Mouse (Mus musculus): Measurements from ENCODE around the gene Gps1.
A peak's percentile ranks its signal among the peaks of the same experiment; 100 is the strongest.
"Not testable (repeated sequence)": the region's sequence is repeated elsewhere in the genome, so short reads cannot be mapped to it uniquely, and the experiment has no call there.

Gps1 gene

DNA sequence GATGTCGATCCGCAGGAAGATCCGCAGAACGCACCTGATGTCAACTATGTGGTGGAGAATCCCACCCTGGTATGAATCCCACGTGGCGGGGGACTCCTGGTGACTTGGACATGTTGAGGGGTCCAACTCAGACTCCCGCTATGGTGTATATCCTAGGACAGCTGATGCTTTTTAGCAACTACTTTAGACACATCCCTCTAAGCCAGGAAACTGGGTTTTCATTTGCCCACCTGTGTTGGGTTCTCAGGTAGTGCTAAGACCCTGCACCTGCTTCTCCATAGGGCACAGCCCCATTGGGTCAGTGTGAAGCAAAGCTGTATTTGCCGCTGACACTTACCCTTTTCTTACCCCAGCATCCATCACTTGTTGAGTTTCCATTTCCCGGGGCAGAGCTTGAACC lies 1.1 kb downstream of the Gps1 start:
- DNase-seq (ENCODE audit: low spot score), result no peak

DNA sequence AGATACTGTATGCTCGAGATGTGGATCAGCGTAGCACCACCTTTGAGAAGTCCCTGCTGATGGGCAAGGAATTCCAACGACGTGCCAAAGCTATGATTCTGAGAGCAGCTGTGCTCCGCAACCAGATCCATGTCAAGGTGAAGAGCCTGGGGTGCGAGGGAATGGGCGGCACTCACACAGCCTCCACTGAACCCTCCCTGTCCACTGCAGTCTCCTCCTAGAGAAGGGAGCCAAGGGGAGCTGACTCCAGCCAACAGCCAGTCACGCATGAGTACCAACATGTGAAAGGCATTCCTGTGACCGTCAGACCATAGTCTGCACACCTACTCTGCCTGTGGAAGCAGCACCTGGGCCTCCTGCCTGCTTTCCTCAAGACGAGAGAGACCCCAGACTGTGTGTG lies 4.4 kb downstream of the Gps1 start:
- not testable (repeated sequence) for DNase-seq (ENCODE audit: low spot score)

DNA sequence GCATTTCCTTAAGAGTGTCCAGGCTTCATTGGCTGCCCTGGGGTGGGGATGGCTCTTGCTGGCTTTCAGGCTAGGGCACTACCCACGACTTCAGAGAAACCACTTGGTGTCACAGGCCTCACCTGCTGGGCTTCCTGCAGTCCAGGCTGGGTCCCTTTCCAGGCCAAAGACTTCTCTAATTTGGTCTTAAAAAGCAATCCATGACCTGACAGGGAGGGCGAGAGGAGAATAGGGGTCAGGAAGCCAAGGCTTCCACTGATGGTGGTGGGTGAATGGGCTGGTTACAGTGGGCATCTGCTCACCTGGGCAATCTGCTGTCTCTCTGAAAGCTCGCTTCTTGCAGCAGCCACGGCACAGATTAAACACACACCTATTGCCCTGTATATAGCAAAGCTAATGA lies 5.3 kb downstream of the Gps1 start:
- DNase-seq (ENCODE audit: low spot score), result no peak

DNA sequence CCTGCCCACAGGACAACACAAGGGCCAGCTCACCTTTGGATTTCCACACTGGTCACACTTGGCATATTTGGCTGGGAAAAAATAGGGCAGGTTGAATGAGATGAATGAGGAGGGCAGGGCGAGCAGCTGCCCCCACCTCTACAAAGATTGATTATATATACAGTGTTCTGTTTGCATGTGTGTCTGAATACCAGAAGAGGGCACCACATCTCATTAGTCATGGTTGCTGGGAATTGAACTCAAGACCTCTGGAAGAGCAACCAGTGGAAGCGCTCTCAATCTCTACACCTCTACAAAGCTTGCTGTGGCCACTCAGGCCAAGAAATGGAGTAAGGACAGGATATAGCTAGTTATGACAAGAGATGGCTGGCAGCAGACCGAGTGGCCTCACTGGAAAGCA lies 5.7 kb downstream of the Gps1 start:
- no peak for DNase-seq (ENCODE audit: low spot score)

DNA sequence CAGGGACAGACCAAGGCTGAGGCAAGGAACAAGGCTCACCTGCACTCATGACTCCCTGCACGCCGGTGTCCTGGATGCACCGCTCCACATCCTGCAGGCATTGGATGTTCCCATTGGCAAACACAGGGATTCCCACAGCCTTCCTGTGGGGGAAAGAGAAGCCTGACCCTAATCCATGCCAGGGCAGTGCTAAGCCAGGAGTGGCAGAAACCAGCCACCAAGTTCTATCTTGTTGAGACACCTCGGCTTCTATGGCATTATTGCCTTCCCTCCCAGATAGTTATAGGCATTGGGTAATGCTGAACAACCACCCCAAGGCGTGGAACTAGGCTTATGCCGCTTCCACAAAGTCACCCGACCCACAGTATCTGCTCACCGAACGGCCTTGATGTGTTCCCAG lies 8.6 kb downstream of the Gps1 start:
- DNase-seq (ENCODE audit: low spot score), result no peak

DNA sequence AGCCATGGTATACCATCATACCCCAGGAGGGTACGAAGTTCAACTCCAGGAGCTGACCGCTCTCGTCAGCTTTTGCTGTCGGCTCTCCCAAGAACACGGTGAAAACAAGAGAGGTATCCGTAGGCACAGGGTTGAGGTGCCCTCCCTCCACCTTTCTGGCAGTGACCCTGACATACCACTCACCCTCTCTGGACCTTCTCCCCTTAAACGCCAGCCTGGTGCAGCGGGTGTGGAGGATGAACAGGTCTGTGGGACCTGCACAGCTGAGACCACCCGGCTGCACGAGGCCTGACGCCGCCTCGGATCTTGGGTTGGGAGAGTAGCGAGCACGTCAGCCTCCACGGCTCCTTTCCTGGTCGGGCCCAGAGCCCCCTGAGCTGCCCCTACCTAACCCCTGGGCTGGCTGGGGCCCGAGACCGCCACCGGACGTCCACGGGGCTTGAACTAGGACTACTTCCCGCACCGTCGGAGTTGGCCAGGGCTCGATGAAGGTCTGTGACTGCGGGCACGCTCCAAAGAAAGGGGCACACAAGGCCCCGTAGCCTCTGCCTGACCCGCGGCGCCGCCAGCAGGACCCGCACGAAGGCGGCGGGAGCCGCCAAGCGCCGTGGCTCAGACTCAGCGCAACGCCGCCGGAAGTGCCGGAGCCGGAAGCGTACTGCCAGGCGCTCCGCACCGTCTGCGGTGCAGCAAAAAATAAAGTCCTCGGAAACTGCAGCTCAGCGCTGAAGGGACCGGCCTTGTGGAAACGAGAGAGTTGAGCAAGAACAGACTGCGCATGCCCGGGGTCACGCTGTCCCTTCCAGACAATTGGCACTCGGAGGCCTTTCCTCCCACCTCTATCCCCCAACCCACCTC lies 11.9 kb downstream of the Gps1 start, which contains the start of gene Dus1l:
Gene Dus1l (minus strand): TSS at position 648 of the 858 bp plus-strand sequence.
- peak; percentile 90 for DNase-seq (ENCODE audit: low spot score)

DNA sequence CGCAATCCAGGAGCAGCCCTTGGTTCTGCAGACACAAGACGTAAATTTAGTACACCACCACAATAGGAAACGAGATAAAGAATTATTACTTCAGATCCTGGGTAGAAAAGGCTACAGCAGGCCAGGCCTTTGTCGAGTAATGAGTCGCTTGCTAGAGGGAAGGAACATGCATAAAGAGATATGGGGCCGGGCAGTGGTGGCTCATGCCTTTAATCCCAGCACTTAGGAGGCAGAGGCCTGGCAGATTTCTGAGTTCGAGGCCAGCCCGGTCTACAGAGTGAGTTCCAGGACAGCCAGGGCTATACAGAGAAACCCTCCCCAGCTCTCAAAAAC lies 12.5 kb downstream of the Gps1 start:
- no peak for DNase-seq (ENCODE audit: low spot score)

DNA sequence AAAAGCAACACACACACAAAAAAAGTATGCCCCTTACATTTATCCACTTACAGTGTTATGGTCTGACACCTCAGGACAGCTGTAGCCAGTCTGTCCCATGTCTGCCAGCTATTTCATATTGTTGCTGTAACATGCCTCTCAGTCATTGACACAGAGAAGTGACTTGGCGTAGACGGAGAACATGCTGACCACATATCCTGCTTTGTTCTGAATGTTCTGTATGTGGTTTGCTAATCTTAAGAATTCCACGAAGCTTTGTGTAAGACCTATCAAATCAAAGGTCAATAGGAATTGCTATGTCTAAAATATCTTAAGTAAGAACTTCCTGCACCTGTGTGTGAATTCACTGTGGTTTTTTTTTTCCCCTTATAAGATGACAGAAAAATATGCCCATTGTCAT lies 14.2 kb downstream of the Gps1 start:
- DNase-seq (ENCODE audit: low spot score), result no peak

DNA sequence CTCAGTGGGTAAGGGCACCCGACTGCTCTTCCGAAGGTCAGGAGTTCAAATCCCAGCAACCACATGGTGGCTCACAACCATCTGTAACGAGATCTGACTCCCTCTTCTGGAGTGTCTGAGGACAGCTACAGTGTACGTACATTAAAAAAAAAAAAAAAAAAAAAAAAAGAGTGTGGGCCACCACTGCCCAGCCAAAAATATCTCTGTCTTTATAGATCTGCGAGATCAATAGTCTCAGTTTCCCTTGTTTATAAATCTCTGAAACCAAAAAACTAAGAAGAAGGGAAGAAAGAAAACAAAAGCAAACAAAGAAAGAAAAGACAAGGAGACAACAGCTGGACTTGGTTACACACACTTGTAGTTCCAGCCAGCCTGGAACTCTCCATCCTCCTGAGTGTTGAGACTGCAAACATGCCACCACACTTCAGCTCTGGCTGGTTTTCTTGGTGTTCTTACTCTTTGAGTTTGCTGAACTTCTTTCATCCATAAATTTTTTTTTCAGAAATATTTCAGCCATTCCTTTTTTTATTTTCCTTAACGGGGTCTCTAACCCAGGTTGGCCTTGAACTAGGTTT lies 15.3 kb downstream of the Gps1 start:
- no peak for DNase-seq (ENCODE audit: low spot score)

DNA sequence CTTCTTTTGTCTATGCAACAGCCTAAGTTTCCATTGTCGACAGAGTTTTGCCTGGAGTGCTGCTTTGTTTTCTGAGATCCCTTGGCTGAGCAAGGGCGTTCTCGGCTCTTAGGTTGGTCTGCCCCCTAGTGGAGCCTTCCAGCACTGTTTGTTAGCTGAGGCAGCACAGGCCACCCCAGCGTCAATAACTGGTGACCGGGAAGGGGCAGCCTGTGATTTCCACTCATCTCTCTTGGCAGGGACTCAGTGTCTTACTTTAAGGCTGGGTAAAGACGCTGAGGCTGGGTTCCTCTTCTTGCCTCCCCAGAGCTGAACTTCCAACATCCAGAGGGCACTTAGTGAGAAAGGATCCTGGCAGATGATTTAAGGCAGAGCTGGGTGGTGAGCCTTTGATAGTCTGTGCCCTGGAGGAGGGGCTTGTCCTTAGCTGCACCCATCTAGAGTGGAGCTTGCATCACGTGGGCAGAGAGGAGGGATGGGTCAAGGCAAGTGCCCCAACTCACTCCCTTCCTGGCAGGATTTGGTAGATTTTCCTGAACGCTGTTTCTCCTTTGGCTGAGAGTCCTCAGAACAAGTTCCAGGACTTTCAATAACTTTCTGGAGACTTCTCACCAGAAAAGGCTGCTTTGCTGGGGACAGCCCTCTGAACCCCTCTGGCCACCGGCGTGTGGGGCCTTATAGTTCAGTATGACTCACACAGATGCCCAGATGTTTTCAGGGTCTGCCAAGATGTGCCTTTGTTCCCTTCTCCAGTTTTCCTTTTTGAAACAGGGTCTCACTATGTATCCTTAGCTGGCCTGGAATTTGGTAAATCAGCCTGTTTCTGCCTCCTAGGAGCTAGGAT lies 16.2 kb downstream of the Gps1 start:
- DNase-seq (ENCODE audit: low spot score), result peak; percentile 73

DNA sequence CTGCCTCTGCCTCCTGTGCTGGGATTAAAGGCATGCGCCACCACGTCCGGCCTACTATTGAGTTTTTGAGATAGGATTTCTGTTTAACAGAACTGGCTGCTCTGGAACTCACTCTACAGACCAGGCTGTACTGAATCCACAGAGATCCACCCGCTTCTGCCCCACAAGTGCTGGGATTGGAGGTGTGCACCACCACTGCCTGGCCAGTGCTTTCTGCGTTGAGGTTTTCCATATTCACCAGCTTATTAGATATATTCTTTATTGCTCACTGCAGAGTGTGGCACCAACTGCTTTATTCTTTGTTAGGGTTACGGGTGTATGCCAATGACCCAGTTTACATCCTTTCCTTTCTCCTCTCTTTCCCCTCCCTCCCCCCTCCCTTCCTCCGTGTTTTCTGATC lies 20.2 kb downstream of the Gps1 start:
- DNase-seq (ENCODE audit: low spot score), result no peak

DNA sequence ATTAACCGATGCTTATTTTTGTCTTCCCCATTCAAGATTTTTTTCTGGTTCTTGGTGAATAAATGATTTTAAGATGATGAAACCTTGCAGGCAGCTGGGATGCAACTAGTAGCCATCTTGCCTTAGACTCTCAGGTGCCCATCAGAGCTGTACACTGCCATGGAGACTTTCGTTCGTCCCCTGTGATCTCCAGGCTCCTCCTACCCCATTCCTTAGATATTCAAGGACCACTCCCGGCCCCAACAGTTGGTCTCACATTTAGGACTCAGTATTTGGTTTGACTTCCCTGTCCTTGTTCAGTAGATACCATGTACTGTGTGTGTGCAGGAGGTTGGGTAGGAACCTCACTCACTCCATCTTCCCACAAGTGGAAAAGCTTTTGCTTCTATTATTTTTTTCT lies 20.7 kb downstream of the Gps1 start:
- no peak for DNase-seq (ENCODE audit: low spot score)

DNA sequence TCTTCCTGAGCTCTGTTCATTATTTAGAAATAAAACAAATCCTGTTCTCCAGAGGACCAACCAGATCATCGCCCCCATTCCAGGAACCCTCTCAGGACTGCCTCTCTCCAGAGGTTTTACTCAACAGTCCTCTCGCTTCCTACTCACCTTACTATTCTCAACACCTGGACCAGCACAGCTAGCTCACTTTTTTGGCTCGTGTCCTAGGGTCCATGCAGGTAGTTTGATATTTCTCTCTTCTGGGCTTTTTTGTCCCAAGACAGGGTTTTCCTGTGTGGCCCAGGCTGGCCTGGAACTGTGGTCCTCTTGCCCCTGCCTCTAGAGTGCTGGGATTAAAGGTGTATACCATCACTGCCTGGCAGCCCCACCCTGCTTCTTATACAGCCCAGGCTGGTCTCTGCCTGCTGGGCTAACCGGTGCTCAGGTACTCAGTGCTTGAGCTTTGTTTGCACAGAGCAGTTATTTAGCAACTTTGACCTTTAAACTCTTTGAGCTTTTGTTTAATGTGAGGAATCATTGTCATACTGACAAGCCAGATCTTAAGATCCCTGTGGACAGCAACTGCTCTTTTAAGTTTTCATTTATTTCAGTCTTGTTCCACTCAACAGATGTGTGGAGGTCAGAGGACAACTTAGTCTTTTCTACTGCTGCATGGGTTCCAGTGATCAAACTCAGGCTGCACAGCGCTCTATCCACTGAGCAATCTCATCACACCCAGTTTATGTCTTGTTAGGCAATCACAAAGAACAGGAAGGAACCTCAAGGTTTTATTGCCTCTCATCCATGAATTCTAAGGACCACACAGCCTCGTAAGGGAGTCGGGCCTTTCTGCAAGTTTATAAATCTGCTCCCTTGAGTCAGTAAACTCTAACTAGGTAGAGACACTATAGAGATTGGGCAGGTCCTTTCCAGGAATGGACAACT lies 21.6 kb downstream of the Gps1 start:
- DNase-seq (ENCODE audit: low spot score), result no peak

DNA sequence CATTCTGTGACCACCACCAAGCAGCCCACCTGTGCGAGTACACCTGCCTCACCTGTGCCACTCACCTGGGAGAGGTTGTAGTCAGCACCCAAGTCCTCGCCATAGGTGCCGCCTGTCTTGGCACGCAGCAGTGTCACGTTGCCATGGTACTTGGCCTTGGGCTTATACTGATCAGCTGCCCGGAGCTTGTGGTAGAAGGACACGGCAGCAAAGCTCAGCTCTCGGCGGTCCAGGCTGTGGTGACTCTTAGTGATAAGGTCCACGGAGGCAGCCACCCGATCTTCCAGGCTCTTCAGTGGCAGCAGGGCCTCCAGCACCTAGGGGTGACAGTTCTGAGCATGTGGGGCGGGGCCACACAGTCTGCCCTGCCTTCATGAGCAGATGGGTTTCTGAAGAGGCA lies 23.9 kb downstream of the Gps1 start:
- no peak for DNase-seq (ENCODE audit: low spot score)

DNA sequence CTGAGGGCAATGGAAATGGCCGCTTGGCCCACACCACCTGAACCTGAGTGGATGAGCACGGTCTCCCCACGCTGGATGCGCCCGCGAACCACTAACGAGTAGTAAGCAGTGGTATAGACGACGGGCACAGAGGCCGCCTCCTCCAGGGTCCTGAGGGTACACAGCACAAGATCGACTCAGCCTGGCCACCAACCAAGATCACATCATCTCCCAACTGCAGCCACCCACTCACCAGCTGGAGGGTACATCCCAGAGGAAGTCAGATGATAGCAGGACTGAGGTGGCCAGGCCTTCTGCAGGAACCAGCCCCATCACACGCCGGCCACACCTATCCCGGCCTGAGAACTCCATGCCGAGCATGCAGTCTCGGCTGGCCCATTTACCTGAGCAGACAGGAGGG lies 28.0 kb downstream of the Gps1 start:
- DNase-seq (ENCODE audit: low spot score), result no peak

DNA sequence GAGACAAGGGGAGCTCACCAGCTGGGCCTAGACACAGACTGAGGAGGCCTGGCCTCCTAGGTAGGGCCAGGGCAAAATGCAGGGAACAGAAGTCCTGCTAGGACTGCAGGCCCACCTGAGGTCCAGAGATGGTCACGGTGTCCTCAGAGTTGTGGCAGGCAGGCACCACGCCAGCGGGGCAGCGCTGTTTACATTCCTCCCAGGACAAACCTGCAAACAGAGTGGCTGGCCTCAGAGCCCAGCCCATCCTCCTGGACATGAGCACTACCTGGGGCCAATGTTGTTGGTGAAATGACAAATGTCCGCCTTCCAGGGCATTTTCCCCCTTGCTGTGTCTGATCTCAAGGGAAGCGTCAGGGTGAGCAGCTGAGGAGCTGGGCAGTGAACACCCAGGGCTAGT lies 33.3 kb downstream of the Gps1 start:
- DNase-seq (ENCODE audit: low spot score), result no peak

DNA sequence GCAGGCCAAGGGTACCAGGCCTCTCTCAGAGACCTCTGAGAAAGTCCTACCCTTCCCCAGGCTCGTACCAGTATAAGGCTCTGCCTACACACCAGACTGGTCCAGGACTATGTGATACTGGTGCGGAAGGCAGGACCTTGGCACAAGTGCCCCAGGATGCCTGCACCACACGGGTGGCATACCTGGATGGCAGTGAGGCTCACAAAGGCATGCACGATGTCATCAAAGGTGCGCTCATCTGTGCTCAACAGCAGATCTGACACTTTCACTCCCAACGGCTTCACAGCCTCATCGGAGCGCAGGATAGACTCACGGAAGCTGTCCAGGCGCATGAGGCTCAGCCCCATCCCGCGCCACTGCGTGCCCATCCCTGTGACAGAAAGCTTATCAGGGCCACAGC lies 34.2 kb downstream of the Gps1 start:
- DNase-seq (ENCODE audit: low spot score), result no peak

DNA sequence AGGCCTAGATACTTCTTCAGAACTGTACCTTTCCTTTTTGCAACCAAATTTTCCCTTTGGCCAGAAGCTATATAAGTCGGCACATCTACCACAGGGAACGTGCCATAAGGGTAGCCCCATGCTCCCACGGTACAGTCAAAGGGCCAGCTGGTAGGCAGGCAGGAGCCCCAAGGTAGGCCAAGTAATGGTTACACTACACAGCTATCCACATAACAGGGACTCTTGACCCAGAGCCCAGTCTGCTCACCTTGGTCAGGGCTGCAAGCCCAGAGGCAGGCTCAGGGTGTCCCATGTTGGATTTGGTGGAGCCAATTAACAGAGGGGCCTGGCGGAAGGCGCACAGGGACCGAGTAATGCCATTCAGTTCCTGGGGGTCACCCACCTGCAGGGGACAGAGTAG lies 35.5 kb downstream of the Gps1 start:
- DNase-seq (ENCODE audit: low spot score), result no peak

DNA sequence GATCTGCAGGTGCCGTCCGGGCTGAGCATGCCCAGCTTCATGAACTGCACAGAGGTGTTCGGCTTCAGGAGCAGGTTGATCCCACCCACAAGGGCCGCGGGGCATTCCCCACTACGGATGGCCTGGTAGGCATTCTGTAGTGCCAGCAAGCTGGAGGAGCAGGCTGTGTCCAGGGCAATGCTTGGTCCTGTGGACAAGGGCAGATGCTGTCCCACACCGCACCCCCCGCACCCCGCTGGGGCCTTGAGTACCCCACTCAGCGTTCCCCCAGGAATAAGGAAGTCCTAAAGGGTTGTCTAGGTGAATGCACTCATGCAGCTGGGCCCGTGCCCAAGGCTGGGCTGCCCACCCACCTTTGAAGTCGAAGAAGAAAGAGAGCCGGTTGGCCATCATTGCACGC lies 36.5 kb downstream of the Gps1 start:
- no peak for DNase-seq (ENCODE audit: low spot score)

DNA sequence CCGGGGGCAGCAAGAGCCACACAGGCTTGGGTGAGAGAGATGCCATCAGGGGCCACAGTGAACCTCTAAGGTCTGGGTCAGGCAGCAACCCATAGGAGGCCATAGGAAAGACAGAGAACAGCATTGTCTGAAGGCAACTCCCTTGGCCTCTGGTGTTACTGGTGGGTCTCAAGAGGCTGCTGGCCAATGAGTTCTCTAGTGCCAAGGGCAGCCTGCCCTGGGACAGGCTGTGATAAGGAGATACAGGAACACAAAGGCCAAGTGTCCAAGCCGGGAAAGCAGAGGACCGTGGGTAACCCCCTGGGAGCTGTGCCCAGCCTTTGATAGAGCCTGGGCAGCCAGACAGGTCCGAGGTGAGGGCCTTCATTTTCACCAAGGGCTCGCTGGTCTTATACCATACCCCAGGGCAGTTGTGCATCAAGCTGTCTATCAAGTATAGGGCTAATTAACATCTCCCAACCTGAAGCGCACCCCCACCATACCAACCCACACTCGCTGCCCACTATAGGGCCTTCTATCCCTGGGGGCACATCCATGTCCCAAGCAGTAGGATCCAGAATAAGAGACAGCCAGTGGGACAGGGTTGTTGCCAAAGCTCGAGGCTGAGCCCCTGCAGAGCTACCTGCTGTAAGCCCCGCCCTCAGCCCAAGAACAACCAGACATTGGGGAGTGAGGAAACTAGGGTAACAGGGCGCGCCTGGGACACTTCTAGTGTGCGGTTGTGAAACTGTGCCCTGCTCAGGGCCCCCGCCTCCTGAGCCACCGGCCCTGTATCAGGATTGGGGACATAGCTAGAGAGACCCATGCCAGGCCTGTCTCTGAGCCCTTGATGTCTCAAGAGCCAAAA lies 37.2 kb downstream of the Gps1 start:
- no peak for DNase-seq (ENCODE audit: low spot score)

DNA sequence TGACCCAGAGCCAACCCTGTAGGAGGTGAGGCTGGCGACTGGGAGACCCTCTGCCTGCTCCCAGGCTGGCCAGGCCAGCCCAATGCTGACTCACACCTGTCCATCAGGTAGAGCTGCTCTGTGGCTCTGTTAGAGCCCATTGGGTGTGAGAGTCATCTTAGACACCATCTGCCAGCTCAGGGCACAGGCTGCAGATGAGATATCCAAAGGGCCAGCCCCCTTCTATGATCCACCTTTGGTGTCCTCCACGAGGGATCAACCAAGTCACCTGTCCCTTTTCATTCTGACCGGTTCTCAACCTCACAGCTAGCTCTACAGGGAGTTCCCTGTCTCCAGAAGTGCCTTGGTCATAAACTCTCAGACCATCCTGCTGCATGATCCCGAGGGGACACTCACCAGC lies 38.2 kb downstream of the Gps1 start:
- no peak for DNase-seq (ENCODE audit: low spot score)
